Mouse (Mus musculus) megakaryocyte, adult 5-6 weeks (primary cell): Measurements from ENCODE around the gene Birc5. TPM values are rescaled to one million over a fixed set of nuclear protein-coding genes. Genes with fewer than 3 reads are reported as not detected.

Experiments used
- ATAC-seq: 2 replicates; pipeline ENCODE4 v1.8.0; 2016; ENCODE audit warnings: mild to moderate bottlenecking, inconsistent platforms; ENCODE audit not compliant: poor library complexity, severe bottlenecking
- total RNA-seq, 2 experiments: library from RNA; stranded (forward) in 1 of 2; stranded (reverse) in 1 of 2; fragments of 153-499, 151-499 nt in 1 of 2; fragments of 221-1000, 200-1000 nt in 1 of 2; gene quantifications; 2 replicates each; pipeline versions ENCODE4 v1.2.3 to v1.2.4; 2015 to 2017

Birc5 gene
- total RNA-seq, 2 experiments from 2014 or later, result 232 to 258 TPM

DNA sequence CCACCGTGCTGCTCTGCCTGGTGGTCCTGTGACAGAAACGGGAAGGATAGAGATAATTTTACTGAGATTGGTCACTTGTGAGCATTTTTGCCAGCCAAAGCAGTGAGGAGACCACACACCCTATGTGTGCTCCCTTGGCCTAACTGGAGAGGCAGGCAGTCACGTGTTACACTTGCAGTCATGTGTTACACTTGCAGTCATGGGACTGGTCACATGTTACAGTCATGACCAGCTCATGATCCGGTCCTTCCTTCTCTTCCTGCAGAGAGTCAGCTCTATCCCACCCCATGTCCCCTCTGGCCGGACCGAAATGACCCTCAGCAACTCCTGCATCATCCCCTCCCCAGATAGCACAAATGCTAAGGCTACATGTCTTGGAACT, 31.9 kb downstream of the Birc5 start:
- no peak for ATAC-seq

DNA sequence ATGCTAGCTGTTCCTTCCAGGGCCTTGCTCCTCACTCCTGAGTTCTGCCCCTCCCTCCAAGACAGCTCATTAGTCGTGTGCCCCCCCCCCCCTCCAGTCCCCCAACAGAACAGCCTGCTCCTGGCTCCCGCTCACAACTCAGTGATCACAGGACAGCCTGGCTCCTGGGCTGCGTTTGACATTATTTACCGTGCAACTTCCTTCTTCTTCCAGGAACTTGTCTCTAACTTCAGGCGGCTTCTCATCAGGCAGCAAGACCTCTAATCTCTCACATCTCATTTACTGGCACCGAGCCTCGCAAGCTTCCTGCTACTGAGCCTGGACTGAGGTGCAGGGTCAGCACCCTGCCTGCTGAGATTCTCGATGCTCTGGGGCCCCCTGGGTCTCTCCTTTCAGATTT, 32.7 kb downstream of the Birc5 start:
- peak; percentile 34; the same call in 1 of the 2 replicates for ATAC-seq

DNA sequence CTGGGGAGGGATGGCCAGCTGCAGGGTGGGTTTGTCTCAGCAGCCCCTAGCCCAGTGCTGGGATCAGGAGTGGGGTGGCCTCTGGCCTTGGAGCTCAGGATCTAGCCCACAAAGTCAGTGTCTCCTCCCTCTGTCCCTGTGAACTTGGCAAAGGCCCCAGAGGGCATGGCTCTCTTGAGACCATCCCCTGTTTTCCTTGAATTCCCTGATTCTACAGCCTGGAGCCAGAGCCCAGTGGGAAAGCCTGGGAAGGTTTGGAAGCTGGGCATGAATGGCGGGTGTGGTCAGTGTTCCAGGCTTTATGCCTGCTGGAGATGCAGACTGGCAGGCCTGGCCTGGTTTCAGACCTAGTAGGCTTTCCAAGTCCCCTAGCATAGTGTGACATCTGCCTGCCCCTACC, 33.2 kb downstream of the Birc5 start:
- no peak for ATAC-seq

DNA sequence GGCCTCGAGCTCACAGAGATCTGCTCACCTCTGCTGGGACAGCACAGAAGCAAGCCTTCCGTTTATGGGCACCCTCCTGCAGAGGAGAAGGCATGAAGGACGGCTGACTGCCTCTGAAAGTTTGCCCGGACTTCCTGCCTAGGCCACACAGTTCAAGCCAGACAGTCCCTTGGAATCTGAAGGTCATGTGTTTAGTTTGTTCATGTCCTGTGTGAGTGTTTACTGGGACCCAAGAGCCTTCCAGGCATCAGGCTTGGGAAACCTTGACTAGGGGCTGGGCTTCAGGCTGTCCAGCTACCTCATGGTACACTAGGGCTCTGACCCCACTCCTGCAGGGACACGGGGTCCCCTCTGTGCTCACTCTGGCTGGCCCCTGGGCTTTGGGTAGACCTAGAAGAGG, 36.9 kb downstream of the Birc5 start:
- ATAC-seq, result no peak

DNA sequence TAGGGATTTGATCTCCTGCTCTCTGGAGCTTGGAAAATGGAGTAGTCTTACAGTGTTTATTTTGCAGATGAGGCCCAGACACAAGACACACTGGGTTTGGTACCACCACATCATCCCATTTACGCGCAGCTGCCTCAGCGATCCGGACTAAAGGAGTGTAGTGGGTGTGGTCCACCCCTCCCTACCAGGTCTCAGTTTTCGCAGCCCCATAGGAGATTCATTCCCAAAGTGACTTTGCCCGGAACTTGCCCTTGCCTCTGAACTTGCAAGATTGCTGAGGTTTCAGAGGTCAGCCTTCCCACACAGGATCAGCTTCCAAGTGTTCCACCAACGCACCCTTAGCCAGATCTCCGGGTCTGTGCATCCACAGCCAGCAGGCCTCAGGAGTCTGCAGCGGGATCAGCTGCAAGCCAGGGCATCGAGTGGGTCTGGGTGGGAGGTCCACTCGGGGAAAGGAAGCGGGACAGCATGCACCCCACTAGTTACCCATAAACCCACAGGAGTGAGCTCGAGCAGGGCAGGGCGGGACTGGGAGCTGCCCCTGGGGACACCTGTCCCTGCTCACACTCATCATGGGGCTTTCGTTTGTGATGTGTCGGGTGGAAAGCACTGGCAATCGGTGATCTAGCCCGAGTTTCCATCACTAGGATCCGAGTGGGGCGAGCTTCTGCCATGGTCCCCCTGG, 39.3 kb downstream of the Birc5 start:
- ATAC-seq, result no peak

DNA sequence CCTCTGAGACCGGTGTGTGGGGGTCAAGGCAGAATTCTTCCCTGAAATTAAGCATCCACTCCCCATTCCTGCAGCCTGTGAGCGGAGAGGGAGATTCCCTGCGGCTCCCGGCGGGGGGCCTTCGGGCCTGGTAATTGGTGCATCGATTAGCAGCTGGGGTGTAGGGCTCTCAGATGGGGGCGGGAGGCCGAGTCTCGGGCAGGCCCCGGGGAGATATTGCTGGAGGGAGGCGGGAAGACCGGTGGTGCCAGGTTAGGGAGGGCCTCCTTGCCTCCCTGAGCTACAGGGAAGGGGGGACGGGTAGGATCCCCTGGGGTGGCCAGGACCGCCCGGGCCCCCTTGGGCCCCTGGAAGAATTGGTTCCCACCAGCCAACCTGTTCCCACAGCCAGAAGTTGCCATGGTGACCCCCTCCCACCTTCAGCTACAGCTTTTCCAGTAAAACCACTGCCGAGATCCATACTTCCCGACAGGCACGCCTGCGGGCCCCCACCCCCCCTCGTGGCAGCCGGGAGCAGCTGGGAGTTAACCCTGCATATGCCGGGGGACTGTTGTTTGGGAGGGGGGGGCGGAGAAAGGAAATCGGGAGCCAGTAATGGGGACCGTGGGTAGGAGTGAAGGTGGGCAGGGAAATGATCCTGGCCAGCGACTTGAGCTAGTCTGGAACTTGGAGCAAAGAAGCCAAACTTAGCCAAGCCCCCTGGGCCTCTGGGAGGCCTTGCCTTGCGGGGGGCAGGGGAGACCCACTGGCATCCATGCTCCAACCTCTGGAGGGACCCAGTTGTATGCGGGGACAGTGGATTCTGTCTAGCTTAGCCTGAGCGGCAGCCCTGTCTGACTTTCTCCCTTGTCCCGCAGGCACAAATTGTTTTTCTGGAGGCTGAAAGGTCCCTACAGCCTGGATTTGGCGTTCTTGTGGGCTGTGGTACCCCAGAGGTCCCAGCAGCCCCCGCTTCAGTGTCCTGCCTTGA, 40.1 kb downstream of the Birc5 start:
- ATAC-seq, result no peak

DNA sequence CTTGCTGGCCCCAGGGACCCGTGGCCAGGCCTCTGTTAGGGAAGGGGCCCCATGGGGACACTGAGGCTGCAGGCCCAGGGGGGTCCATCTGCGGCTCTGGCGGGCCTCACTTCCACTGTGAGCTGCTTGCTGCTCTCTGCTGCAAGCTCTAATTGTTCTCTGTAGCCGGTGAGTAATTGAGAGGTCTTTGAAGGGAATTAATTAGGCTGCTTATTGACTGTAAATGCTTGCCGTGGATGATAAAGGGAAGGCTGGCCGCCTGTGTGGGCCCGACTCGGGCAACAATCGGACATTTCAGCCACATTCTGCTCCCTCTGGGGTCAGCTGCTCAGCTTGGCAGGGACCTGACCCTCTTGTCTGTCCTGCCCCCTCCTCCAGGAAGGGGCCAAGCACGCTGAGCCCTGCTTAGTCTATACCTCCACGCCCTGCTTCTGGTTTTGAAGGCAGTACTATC, 40.9 kb downstream of the Birc5 start:
- no peak for ATAC-seq

DNA sequence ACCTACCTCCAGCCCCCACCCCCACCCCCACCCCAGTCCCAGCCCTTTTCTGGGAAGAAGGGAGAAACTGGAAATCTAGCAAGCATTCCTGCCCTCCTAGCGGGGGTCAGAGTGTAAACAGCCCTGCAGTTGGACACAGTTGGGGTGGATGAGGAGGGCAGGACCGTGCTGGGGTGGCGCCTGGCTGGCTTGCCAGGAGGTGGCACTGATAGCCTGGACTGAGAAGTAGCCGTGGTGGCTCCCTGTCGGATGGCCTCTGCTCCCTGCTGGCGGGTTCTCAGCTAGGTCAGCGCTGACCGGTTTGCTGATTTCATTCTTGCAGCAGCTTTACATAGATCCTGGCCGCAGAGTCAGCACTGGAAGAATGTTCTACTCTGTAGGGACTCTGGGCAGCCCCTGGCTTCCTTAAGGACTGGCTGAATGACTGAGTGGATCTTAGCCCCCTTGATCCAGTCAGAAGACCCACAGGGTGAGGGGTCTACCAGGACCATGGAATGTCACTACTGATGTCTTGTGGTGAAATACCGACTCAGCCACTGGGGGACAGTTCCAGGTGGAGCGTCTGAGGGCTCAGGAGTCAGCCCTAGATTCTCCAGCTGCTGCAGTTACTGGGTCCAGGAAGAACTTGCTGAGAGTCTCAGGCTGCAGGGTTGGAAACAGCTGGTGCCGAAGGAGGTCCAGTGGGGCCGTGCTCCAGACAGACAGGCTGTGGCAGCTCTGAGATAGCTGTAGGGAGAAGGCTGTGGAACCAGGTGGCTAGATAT, 41.6 kb downstream of the Birc5 start:
- no peak for ATAC-seq

DNA sequence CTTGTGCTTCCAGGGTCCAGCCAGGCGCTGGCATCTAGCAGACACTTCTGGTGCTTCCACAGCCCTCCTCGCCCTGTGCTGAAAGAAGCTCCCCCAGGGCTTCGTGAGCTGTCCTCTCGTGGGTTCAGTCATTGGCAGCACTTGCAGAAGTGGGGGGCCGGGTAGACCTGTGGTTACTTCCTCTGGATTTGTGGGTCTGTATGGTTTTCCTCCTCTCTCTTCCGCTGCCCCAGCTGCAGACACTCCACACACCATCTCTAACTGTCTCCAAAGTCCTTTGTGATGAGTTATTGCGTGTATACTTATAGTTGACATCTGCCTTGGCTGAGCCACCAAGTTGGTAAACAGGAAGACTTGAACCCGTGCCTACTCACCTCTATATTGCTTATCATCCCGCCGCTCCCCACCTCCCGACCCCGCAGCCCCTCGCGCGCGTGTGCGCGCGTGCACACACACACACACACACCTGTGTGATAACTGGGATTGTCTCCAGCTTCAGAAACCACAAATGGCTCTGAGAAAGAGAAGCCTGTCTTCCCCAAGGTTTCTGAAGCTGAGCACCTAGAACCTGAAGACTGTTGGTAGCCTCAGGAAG, 42.6 kb downstream of the Birc5 start:
- ATAC-seq, result no peak

DNA sequence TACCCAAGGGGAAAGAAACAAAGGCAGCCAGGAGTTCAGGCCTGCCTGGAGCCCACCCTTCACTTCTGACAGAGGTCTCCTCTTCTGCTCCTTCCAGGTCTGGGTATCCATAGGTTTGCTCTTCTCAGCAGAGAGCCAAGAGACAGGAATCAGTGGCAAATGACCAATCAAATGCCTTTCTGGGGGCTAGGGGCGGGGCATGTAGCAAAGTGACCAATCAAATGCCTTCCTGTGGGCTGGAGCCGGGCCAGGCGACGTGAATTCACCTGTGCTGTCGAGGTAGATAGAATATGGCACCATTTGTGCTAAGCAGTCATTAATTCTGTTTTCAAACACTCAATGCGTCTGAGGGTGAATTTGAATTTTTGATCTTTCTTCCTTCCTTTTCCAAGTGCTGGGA, 43.1 kb downstream of the Birc5 start:
- ATAC-seq, result no peak

DNA sequence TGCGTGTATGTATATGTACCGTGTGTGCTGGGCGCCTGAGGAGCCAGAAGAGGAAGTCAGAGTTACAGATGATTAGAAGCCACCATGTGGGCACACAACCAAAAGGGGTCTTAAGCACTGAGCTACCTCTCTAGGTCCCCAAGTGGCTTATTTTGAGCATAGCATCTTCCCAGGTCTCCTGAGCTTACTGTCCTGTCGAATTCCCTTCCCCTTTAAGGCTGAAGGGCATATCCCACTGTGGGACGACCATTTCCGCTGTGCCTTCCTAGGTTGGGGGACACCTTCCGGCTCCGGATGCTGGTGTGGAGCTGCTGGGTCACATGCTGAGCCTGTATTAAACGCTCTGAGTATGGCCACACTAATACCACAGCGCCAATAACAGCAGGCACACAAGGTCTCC, 45.6 kb downstream of the Birc5 start:
- ATAC-seq, result no peak

DNA sequence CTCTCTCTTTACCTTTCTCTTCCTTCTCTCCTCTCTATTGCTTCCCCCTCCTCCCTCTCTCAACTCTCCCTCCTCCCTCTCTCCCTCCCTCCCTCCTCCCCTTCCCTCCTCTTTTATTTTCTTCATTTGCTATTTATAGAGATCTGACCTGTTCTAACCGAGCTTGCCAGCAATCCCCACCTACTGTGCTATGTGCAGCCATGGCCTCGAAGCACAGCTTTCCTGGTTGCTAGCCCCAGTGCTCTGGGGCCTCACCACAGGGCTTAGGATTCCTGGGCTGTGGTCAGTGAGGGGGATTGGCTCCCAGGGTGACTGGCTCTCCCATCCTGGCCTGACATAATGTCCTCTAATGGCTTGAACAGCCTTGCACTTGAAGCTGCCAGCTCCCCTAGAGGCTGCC, 47.5 kb downstream of the Birc5 start:
- no peak for ATAC-seq

DNA sequence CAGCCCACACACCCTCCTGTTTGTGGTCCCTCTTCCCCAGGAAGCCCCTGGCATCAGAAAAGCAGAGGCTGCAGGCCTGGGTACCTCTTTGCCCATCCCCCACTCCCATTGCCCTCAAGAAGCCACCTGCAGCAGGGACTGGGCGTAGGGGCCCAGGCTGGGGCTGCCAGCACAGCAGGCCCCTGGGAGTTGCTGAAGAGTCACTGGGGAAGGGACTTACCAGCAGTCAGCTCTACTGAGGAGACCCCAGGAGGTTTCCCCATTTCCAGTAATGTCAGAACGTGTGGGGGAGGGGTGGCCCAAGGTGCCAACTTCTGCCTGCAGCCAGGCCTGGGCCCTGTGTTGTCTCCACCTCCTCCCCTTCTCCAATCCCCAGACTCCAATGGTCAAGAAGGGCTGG, 53.2 kb downstream of the Birc5 start:
- ATAC-seq, result no peak

DNA sequence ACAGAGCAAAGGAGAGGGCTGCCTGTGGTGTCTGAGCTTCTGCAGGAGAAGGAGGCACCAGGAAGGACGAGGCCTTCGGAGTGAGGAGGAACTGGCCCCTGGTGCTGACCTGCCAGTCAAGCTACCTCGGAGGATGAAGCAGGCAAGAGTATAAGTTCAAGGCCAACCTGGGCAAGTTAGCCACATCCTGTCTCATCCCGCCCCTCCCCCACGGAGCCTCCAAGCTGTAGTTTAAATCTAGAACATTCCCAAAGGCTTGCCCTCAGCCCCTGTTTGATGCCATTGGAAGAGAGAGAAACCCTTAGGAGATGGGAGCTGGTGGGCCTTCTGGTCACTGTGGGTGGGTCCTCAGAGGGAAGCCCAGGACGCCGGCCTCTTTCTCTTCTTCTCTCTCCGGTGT, 55.4 kb downstream of the Birc5 start:
- ATAC-seq, result no peak

Other genes starting within 250 kb of the Birc5 start
- gene Tnrc6c, start 195.0 kb upstream of the Birc5 start, total RNA-seq (2015), result 16.3 and 19.1 TPM in 2 replicates
- gene Tnrc6c, start 195.0 kb upstream of the Birc5 start, total RNA-seq (2017), result 17.9 and 20.4 TPM in 2 replicates
- gene Tmc8, start 67.2 kb upstream of the Birc5 start, total RNA-seq (2015), result 8.6 and 11.7 TPM in 2 replicates
- gene Tmc8, start 67.2 kb upstream of the Birc5 start, total RNA-seq (2017), result 4.3 and 7.4 TPM in 2 replicates
- 74.3 and 79.6 TPM in 2 replicates for gene Tmc6, start 67.1 kb upstream of the Birc5 start, total RNA-seq (2015)
- gene Tmc6, start 67.1 kb upstream of the Birc5 start, total RNA-seq (2017), result 17.4 and 18.5 TPM in 2 replicates
- gene 6030468B19Rik, start 51.6 kb upstream of the Birc5 start, total RNA-seq (2015), result 0.60 TPM in 1 of 2 replicates, not detected in the other
- 0.53 TPM in 1 of 2 replicates, not detected in the other for gene 6030468B19Rik, start 51.6 kb upstream of the Birc5 start, total RNA-seq (2017)
- gene Gm20708, start 39.6 kb upstream of the Birc5 start, total RNA-seq (2015), result 1.1 and 2.2 TPM in 2 replicates
- 1.1 TPM in 1 of 2 replicates, not detected in the other for gene Gm20708, start 39.6 kb upstream of the Birc5 start, total RNA-seq (2017)
- gene Syngr2, start 39.6 kb upstream of the Birc5 start, total RNA-seq (2015), result 225 and 241 TPM in 2 replicates
- gene Syngr2, start 39.6 kb upstream of the Birc5 start, total RNA-seq (2017), result 163 and 176 TPM in 2 replicates
- 2.4 and 3.0 TPM in 2 replicates for gene Afmid, start 23.3 kb upstream of the Birc5 start, total RNA-seq (2015)
- gene Afmid, start 23.3 kb upstream of the Birc5 start, total RNA-seq (2017), result 2.8 and 4.7 TPM in 2 replicates
- gene Tk1, start 23.2 kb upstream of the Birc5 start, total RNA-seq (2015), result 126 and 127 TPM in 2 replicates
- 60.0 and 73.7 TPM in 2 replicates for gene Tk1, start 23.2 kb upstream of the Birc5 start, total RNA-seq (2017)
- gene Tmem235, start 11.5 kb downstream of the Birc5 start, total RNA-seq (2015), result not detected in 2 replicates
- not detected in 2 replicates for gene Tmem235, start 11.5 kb downstream of the Birc5 start, total RNA-seq (2017)
- 1.4 and 1.8 TPM in 2 replicates for gene Tha1, start 24.2 kb downstream of the Birc5 start, total RNA-seq (2015)
- 0.89 and 1.1 TPM in 2 replicates for gene Tha1, start 24.2 kb downstream of the Birc5 start, total RNA-seq (2017)
- 2.0 and 3.1 TPM in 2 replicates for gene Socs3, start 120.8 kb downstream of the Birc5 start, total RNA-seq (2015)
- 3.2 and 5.1 TPM in 2 replicates for gene Socs3, start 120.8 kb downstream of the Birc5 start, total RNA-seq (2017)
- gene Pgs1, start 137.0 kb downstream of the Birc5 start, total RNA-seq (2015), result 18.7 and 22.4 TPM in 2 replicates
- 26.7 and 27.2 TPM in 2 replicates for gene Pgs1, start 137.0 kb downstream of the Birc5 start, total RNA-seq (2017)